Mouse (Mus musculus) granulocyte monocyte progenitor cell, adult 5-6 weeks (primary cell): Measurements from ENCODE around the gene Fzd10. TPM values are rescaled to one million over a fixed set of nuclear protein-coding genes. Genes with fewer than 3 reads are reported as not detected.

ENCODE experiments used
- ATAC-seq: replicated peaks from 2 replicates; pipeline ENCODE4 v1.8.0; 2016; ENCODE audit warnings: mild to moderate bottlenecking, moderate TSS enrichment, inconsistent platforms; ENCODE audit not compliant: poor library complexity, severe bottlenecking
- total RNA-seq, 2 experiments: library from RNA; stranded (forward) in 1 of 2; stranded (reverse) in 1 of 2; fragments of 200-712, 200-1000 nt in 1 of 2; fragments of >200 nt in 1 of 2; fragmentation: Nextera tagmentation in 1 of 2; gene quantifications; 2 replicates each; pipeline ENCODE4 v1.2.3; 2014 to 2017

Fzd10 gene
- total RNA-seq (2014; fragmentation: Nextera tagmentation) = not detected in 2 replicates
- total RNA-seq (2017) = not detected in 2 replicates

DNA sequence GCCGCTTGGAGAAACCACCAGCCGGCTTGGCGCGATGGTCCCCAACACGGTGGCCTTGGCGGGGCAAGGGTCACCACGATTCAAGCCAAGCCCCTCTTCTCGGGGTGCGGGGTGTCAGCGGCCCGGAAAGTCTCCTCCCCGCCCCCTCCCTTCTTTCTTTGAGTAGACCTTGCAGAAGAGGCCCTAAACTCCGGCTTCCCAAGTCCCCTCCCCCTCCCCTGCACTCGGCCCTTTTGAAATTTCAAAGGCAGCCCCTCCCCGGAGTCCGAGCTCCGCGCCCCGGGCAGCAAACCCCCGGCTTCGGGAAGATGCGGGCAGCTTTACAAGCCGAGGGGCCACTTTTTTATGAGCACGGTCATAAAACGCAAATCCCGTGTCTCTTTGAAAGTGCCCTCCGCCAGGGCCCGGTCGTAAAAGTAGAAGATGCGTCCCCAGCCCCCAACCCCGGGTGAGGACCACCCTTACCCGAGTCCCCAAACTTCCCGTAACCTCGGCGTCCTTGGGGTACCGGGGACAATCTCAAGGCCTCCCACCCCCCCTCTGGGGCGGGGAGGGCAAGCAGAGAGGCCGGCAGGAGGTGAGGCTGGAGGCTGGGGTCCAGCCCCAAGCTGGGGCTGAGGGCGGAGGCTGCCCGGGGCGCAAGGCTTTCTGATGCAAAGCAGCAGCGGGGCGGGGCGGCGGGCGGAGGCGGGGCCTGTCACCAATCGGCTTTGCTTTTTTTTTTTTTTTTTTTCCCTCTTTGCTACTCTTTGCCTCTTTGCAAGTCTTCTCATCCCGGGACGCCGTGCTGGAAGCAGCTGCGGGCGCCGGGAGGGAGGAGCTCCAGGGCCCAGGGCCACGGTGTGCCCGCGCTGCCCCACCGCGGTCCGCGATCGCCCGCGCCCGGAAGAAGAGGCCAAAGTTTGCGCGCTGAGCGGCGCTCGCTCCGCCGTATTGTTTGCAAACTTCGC is at the start of gene Fzd10:
Gene Fzd10 (plus strand): TSS at position 773 of the 950 bp plus-strand sequence.
- ATAC-seq = peak; percentile 21; the same call in 1 of the 2 replicates

DNA sequence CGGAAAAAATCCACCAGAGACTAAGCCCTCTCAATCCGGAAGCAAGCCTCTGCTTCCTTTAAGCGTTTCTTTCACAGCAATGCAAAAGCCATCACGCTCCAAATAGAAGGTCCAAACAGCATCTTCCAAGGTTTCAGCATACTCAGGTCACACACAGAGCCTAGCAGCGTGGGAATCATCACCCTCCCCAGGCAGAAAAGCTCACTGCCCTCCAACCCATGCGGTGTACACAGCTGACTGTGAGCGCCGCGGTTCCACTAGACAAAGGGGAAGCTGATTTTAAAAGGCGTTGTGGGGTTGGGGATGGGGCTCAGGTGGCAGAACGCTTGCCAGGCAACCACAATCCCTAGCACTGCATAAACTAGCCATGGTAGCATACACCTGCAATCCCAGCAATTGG is 49.2 kb upstream of the Fzd10 start:
- ATAC-seq = no peak

DNA sequence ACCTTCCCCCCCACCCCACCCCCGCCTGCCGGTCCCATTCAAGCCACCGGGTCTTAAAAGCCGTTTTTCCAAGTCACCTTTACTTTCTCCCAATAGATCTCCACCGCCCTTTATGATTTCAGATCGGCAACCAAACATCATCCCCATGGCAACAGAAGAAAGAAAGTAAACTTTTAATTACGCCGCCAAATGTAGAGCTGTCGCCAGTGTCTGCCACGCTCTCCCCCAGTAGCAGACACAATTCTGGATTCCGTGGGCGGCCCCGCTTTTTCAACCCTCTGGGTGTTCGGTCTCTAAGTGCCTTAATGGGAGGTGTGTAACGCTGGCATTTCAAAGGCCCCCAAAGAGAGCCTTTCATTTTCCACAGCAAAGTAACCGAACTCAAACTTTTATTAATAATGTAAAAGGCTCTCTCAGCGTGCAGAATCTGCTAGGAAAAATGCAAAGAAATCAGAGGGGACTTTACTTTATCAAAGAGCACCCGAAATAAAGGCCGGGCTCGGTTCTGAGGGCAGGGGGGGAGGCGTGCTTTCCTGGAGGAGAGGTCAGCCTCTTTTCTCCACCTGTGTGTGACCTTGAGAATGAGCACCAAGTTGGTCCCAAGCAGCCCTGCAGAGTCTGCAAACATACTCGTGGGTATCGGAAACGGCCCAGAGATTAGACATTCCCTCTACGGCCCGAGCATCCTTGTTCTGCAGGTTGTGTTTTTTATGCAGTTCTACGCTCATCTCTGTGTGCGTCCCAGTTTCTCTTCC is 48.3 kb upstream of the Fzd10 start:
- no peak for ATAC-seq

DNA sequence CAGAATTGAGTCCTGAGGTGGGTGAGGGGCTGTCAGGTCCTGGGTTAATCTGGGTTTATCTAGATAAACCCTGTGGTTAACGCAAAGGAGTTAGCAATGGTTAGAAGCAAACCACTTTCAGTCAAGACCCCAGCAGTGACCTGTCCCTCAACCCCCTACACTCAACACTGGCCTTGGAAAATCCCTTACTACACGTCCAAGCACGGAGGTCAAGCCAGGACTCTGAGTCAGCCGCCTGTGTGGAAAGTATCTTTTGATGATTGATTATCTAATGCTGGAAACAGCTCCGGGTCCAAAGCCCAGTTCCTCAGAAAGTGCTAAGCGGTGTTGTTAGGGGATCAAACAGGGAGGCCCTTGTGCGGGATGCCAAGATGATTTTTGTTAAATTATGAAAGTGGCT is 42.5 kb upstream of the Fzd10 start:
- no peak for ATAC-seq

DNA sequence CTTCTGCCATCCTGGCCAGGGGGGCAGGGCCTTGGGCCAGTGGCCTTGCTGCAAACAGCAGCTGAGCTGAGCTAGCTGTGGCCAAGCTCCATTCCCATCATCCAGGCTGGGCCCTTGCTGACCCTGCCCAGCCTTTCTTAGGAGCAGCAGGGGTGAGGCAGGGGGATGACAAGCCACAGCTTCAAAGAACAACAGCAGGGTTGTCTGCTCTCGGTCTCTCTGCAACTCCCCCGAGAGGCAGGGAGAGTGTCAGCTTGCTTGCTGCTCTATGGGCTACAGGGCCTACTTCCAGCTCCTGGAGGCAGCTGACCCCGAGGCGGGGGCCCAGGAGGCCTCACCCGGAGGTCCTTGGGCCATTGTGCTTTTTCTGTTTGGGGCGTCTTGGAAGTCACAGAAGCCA is 33.3 kb upstream of the Fzd10 start:
- no peak for ATAC-seq

DNA sequence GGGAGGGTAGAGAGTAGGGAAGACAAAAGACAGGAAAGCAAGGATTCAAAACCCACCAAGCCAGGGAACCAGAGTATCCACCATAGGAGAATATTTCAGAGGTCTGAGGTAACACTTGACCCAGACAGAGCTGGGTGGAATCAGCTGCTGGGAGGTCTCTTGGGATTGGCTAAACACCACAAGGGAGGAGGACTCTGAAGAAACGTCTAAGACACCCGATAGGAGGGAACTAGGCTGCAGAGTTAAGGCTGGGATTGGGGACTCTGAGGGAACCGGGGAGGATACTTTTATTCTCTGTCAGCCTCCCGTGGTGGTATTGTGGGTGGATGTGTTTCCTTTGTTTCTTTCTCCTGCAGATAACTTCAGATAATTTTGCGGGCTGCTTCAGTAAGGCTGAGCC is 31.7 kb upstream of the Fzd10 start:
- ATAC-seq = no peak

DNA sequence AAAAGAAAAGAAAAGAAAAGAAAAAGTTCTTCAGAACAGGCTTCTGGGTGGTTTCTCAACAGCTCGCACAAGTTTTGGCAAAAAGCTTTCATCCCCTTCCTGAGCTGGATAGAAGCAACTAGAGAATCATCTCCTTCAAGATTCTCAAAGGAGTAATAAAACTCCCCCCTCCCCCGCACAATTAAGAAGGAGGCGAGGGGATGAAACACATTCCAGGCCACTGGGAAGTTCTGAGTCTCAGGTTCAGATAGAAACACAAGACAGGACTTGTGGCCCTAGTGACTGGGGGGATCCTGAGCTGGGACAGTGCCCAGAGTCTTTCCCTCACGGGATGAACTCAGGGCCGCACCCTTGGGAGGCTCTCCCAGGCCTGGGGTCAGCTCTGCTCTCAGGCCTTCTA is 30.6 kb upstream of the Fzd10 start:
- ATAC-seq = no peak

DNA sequence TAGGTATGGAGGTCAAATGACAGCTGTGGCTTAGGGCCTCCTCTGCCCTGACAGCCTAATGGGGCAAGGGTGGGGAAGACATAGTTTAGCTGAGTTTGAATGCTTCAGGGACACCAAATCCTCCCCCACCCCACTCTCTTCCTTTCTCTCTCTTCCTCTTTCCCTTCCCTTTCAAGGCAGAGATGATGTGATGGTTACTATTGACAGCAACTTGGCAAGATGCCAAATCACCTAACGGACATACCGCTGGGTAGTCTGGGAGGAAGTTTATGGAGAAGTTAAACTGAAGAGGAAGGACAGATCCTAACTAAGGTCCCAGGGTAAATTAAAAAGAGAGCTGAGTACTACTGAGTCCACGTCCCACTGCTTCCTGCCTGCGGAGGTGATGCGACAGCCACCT is 29.8 kb upstream of the Fzd10 start:
- peak; percentile 70 for ATAC-seq

DNA sequence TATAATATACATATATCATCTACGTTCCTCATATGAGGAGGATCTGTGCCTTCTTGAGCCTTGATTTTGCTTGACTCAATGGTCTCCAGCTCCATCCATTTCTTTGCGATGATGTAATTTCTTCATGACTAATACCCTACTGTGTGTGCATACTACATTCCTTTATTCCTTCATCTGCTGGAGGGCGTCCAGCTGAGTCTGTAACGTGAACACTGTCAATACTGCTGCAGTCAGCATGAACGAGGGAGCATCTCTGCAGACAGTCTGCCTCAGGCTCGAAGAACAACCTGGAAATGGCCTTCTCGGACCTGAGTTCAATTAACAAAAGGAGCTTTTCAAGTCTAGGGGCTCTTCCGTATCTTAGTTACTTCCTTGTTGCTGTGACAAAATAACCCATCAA is 28.9 kb upstream of the Fzd10 start:
- ATAC-seq = no peak

DNA sequence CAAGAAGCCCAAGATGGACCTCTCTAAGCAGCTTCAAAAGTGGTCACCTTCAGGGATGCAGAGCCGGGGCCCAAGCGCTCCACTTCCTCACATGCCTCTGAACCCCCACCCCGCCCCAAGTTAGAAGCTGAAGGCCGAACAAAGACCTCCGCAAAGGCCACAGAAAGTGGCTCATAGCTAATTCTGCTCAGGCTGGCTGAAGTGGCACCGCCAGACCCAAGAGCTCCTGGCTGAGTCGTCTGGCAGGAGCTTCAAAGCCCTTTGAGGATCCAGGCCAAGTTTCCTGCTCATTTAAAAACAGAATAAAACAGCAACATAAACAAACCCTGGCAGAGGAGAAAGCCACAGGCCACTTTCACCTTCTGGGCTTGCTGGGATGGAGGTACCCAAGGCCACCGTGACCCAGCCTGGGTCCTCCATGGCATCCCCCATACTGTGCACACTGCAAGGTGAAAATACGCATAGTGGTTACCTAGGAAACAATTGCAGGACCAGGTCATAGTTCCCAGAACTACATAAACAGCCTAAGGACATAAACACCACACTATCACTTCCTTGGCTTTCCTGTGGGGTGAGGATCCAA is 24.6 kb upstream of the Fzd10 start:
- no peak for ATAC-seq

DNA sequence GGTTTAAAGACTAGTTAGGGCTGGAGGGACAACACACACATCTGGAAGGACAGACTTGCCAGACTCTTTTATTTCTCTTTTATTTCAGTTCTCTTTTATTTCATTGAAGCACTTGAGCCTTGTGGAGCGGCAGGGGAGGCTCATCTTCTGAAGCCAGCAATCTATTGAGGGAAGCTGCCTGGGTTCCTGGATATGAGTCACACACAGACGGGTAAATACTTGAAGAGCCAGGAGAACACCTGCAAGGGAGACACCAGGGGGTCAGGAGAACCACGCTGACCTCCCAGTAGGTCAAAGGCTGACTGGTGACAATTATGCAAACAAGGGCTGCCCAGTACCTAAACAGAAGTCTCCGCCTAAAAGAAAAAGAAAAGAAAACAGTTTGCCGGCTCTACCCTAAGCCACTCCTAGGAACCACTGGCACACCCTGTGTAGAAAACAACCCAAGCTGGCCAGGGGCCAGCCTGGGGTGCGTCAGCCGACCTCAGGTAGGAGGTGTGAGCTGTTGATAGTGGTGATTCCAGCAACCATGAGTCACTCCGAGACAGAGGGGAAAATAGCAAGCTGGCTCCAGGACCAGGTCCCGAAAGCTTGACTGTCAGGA is 21.5 kb upstream of the Fzd10 start:
- ATAC-seq = no peak

DNA sequence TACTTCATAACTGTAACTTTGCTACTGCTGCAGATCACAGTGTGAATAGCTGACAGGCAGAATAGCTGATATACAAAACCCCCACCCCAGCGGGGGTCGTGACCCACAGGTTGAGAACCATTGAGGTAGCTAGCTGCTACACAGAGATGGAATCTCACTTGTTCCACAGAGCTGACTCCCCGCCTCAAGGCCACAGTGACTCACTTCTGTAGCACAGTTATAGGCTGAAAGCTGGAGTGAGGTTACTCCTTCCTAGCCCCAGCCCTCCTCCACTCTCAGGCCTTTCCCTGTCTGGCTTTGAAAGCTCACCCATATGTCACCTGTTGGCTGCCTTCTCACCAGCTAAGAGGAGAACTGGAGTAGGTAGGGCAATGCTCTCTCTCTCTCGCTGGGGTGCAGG is 19.7 kb upstream of the Fzd10 start:
- no peak for ATAC-seq

DNA sequence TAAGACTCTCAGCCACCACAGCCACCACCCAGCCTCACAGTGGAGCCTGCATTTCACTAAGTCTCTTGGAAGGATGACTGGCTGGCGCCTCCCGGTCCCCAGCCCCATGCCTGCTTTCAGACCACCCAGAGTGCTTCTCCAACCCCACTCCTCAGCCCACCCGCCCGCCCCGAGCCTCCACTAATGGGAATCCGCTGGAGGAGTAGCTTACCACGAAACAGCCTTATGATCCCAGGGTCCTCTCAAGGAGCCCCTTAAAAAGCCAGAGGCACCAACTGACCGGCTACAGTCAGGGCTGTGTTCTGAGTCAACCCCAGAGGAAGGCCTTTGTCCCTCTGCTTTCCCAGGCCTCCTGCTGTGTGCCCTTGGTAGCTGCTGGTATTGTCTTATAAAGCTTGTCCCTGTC is 19.1 kb upstream of the Fzd10 start:
- ATAC-seq = no peak

DNA sequence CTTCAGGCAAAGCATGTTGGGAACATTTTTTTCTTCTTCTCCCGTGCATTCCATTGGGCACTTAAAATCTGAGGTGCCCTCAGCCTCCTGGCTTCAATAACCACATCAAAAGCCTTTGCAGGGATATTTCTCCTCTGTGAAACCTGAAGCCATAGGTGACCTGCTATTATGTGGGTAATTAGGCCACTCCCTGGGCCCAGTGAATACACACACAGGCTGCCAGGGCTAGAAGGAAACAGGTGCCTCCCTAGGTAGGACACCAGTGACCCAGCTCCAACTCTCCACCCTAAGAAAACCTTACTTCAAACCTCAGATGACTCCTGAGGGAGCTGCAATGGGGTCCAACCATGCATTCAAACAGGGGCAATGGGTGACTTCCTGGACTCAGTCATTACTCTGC is 11.4 kb upstream of the Fzd10 start:
- no peak for ATAC-seq

DNA sequence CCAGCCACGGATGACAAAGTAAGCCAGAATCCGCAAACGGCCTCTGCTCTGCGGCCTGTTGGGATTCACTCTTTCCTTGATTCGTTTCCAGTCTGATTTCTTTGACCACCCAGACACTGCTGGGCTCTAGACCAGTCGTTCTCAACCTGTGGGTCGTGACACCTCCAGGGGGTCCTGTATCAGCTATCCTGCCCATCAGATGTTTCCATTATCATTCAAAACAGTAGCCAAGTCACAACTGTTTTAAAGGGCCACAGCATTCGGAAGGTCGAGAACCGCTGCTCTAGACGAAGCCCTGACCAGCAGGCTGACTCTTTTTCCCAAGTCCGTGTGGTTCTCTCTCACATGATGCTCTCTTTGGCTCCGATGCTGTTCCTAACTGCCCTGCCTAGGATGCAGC is 7.2 kb upstream of the Fzd10 start:
- no peak for ATAC-seq

DNA sequence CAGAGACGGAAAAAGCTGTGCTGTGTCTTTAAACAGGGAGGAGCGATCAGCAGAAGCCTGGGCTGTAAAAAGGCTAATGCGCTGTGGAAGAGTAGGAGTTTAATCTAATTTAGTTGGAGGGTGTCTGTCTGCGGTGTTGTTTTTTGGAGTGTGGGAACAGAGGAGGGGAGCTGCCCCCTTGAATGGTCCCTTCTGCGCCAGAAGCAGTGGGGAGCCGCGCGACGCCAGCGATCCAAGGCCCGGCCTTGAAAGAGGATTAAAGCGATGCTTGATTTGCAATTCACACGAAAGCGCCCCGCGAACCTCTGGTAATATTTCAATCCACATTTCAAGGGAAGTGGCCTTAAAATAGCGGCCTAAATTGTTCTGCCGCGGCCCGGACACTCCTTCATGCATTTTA is 3.8 kb upstream of the Fzd10 start:
- ATAC-seq = no peak

DNA sequence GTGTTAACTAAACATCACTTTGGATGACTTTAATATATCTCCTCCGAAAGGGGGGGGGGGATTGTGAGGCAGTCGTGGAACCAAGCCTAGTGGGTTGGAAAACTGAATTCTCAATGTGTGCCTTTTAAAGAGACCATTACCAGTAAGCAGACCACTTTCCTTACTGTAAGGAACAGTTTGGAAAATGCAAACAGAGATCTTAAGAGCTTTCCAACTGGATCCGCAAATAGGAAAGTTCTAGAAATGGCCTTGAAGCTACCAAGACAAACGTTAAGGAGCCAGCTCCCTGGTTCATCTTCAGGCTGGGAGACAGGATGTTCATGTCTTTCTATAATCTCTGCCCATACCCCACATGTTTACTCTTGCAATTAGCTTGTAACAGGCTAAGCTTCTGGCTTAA is 3.3 kb upstream of the Fzd10 start:
- ATAC-seq = no peak

DNA sequence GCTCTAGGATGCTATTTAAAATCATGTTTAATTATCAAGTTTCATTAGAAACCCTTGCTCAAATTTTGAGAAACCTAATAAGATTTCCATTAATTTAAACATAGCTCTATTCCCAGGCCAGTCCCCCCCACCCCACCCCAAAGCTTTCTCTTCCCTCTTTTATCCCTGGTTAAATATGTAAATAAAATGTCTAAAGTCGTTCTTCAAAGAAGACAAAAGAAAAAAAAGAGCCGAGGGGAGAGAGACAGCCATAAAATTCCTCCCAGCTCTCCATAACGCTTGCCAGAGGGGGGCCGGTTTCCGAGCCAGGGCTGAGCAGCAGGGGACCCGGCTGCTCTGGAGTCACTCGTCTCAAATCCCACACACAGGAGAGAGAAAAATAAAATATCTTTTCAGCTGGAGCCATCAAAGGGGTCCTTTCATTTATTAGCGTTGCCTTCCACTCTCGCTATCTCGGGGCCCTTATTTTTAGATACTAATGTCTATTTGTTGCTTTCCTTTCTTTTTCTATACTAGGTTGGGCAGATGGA is 2.4 kb upstream of the Fzd10 start:
- ATAC-seq = no peak

DNA sequence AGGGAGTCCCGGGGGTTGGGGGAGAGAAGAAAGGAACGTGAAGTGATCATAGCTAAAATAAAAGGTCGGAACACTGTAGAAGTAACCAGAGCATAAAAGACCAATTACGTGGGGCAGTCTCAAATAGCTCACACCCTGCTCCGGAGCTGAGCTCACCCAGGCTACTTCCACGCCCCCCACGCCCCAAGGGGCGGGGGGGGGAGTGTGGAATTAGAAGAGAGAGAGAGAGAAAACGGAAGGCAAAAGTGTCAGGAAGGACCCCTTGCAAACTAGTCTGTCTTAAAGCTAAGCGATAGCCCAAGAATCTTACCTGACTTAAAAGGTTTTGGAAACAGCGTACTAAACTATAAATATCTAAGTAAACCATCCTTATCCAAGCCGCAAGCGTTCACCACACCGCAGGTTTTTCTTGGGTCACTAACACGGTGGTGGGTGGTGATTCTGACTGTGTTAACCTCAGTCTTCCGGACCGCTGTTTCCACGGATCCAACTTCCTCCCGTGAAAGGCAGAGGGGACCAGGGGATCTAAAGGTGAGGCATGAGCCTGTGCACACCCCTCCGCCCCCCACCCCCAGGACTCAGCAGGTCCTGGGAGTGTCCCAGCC is 1.8 kb upstream of the Fzd10 start:
- peak; percentile 17; the same call in 1 of the 2 replicates for ATAC-seq
